Mouse (Mus musculus) neural tube, embryonic 10.5 days (tissue): ENCODE measurements around the gene Oprl1.

Experiments used
- DNase-seq: peaks from one replicate; pipeline ENCODE4 v3.0.0-alpha.2; 2017; ENCODE audit warnings: low spot score; ENCODE audit errors: extremely low spot score

Gene Oprl1

GRCm38 (mm10) chr2:181764600-181764999 is 49.8 kb downstream of the Oprl1 start:
- peak; percentile 65 for DNase-seq

- DNase-seq: no peak
Measured at GRCm38 (mm10) chr2:181765251-181765650, 50.4 kb downstream of the Oprl1 start.

- no peak for DNase-seq
Measured at GRCm38 (mm10) chr2:181766672-181767557, 52.1 kb downstream of the Oprl1 start.

GRCm38 (mm10) chr2:181768451-181768850 is 53.6 kb downstream of the Oprl1 start:
- DNase-seq: no peak

- DNase-seq: no peak
Measured at GRCm38 (mm10) chr2:181769397-181769796, 54.6 kb downstream of the Oprl1 start.
